Mouse (Mus musculus): ENCODE results near the gene Golt1a. TPM values are rescaled to one million over a fixed set of nuclear protein-coding genes. Genes with fewer than 3 reads are reported as not detected.
"Not testable (repeated sequence)": the region's sequence is repeated elsewhere in the genome, so short reads cannot be mapped to it uniquely, and the experiment has no call there.

The Golt1a gene
- polyA plus RNA-seq, 1 experiment = 1.9 TPM

DNA sequence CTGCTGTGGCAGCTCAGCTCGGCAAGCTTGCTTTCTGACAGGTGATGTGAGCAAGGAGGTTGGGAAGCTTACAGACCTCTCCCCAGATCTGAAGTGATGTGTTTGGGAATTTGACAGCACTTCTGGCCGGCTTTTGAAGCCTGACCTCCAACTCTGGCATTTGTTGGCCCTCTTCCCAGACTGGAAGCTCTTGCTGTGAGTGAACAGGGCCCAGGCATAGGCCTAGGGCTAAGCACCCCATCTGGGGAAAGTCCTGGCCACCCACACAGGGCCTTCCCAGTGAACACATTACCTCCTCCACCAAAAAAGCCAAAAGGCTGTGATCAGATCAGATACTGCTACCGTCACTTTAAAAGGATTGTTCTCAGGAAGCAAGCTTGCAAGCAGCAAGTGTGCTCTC, 7.1 kb upstream of the Golt1a start:
- DNase-seq (ENCODE audit: low spot score) = no peak

DNA sequence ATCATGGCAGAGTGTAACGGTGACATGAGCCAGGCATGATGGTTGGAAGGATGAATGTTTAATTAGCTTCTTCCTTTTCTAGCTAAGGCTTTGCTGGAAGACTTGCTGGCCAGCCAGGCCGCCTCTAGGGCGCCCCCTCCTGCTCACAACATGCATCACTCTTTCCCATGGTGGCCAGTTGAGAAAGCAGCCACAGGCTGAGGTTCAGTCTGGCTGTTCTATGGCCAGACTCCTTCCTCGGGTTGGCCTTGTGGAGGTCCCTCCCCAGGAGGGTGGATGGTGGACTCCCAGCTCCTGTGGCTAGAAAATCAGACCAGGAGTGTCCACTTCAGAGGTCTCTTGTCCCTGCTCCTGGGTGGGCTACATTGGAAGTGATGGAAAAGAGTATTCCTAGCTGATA, 2.8 kb upstream of the Golt1a start:
- peak; percentile 68 for DNase-seq (ENCODE audit: low spot score)

DNA sequence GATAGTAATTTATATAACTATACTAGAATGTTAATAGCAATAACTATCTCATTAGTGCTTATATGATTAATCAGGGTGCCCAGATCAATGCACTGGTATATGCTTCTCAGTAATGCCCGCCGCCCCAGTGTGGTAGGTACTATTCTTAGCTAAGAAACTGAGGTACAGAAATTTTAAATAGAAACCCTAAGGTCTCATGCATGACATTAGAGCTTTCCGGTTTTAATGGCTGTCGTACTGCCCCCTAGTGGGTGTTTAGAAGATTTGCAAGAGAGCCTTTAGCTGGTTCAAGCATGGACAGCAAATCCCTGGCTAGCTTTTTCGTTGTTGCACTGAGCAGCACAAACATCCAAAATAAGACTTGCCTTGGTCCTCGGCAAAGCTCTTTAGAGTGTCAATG, 2.3 kb upstream of the Golt1a start:
- DNase-seq (ENCODE audit: low spot score) = no peak

DNA sequence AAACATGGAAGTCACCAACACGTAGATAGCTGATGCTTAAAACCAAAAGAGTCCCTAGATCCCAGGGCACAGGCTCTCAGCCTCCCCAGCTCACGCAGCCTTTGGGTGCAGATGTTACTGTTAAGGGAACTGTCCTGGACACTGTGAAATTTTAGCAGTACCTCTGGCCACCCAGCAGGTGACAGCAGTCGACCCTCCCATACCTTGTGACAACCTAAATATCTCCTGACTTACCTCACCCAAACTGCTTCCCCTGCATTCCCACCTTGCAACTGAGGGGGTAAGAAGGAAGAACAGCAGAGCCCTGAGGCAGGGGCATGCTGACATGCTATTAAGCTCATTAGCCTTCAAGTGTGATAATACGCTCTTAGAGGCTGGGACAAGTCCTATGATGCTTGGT, 1.6 kb downstream of the Golt1a start:
- DNase-seq (ENCODE audit: low spot score) = no peak

DNA sequence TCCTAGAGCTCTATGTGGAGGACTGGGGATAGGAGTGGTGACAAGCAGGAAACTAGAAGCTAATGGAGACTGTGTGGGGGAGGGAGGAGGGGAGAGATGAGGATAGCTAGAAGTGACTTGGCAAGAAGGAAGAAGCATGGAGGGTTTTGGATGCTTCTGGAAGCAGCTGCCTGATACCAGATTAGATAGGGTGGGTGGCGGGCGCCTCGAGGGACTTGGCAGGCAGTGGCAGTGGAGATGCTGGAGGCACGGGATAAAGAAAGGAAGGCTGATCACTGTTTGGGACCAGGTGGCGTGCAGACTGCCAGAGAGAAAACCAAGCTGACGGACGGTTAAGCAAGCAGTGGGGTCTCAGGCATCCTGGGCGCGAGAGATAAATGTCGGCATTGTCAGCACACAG, 2.3 kb downstream of the Golt1a start:
- no peak for DNase-seq (ENCODE audit: low spot score)

DNA sequence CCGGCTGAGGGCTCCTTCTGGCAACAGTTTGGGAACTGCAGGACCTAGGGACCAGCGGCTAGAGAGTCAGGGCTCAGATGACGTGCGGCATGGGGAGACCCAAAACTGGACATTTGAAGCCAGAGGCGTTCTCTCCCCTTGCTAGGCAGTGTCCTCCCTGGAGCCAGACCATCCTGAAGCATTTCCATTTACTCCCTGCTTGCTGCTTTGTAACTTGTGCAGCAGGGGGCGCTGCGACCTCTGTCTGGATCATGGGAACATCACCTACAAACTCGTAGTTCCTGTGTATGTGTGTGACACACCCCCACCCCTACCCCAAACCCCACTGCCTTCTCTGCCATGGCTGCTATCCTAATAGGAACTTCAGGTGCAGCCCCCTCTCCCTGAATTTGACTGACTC, 4.8 kb downstream of the Golt1a start:
- no peak for DNase-seq (ENCODE audit: low spot score)

DNA sequence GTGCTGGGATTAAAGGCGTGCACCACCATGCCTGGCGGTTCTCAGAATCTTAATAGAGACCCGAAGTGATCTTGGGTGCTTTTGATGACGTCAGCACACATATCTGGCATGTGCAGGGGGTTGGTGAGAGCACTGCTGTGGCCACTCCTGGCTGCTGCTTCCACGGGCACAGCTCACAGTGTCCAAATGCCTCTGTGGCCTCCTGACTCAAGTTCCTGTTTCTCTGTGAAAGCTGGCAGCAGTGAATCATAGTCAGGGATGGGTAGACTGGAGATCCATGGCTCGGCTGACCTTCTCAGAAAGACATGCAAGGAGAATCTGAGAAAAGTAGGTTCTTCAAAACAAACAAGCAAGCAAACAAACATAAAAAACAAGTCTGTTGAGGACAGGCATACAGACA, 6.2 kb downstream of the Golt1a start:
- no peak for DNase-seq (ENCODE audit: low spot score)

DNA sequence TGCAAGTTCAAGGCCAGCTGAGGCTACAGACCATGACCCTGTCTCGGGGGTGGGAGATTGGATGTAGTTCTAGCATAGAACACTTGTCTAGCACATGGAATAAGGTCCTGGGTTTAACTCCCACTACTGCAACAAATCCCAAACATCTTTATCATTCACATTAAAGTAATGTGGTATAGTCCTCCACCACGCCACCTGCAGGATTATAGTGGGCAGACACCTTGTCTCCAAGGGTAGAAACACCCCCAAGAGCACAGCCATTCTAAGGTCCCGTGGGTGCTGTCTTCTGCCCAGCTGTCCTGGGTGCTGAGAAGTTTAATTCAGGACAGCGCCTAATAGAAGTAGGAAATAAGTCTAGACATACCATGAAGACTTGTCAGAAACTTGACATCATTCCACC, 7.0 kb downstream of the Golt1a start:
- DNase-seq (ENCODE audit: low spot score) = no peak

DNA sequence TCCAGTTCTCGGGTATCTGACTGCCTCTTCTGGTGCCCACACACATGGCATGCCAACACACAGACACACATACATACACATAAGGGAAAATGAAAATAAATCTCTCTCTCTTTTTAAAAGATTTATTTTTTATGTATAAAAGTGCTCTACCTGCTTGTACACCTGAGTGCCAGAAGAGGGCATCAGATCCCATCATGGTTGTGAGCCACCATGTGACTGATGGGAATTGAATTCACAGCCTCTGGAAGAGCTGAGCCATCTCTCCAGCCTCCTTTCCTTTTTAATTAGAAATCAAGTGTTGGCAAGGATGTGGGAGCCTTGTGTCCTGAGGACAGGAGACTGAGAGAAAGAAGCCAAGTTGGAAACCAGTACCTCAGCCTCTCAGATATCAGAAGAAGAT, 7.5 kb downstream of the Golt1a start:
- DNase-seq (ENCODE audit: low spot score) = no peak

DNA sequence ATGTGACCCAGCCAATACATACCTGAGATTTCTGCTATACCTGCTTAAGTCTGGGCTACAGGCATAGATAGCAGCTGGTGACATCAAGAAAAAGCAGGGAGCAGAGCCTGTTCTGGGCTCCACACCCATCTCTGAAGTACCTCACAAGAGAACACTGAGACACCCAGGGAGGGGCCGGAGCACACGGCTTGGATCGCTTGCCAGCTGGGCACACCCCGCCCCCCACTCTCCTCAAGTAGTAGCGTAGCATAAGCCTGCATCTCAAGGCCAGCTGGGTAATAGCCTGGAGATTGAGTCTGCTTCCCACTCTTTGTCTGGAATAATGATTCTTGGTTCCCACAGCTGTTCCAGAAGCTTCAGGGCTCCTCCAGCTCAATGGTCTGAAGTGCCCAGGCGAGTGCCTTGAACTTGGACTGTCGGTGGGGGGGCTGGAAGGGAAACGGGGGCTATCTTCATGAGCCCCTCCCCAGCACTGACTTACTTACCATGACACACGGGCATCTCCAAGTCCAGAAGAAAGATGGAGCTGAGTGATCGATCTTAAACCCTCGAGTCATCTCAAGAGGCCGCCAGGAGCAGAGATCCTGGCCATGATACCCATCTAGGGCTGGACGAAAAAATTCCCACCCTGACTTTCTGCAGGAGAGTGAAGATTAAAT, 11.8 kb downstream of the Golt1a start, which contains the start of gene Kiss1:
Kiss1 (plus strand) TSS at position 609 of the 659 bp plus-strand sequence.
- no peak for DNase-seq (ENCODE audit: low spot score)

DNA sequence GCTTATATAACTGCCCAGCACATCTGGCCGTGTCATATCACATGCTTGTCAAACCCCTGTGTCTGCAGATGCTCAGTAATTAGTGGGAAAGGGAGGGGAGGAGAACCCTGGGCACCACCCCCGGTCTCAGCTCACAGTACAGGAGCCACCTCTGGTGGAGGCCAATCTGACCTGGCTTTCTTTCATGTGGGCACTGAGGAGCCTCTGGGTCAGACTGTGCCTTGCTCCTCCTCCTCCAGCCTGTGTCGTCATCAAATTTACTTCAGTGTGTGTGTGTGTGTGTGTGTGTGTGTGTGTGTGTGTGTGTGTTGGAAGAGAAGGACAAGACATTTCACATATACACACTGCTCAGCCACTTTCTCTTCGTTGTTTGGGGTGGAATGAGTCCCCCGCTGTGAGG, 13.7 kb downstream of the Golt1a start:
- no peak for DNase-seq (ENCODE audit: low spot score)

DNA sequence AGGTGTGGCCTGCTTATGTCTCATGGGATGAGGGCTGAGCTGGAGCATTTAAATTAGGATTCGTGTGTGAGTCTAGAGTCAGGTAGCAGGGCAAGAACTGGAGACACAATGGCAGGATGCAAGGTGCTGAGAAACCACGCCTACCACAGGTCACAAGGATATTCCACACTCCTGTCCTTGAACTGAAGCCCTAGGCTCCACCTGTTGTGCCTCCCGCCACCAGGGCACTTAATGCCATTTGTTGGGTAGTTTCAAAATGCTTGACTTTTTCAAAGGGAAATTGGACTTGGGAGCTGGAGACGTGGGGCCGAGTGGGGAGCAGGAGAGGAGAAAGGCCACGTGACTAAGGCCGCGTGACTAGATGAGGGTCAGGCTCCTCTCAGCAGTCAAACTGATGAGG, 16.4 kb downstream of the Golt1a start:
- DNase-seq (ENCODE audit: low spot score) = no peak

DNA sequence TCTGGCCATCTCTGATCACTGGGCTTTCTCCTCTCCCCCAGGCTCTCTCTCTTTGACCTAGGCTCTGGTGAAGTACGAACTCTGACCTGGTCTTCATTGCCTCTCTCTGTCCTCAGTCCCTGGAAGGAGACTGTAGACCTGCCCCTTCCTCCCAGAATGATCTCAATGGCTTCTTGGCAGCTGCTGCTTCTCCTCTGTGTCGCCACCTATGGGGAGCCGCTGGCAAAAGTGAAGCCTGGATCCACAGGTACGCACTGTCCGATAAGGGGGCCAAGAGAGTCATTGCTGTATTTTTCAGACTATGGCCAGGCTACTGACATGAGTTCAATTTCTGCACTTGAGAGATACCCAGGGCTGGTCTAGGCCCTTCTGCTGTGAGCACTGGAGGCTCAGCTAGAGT, 17.5 kb downstream of the Golt1a start:
- DNase-seq (ENCODE audit: low spot score) = no peak

DNA sequence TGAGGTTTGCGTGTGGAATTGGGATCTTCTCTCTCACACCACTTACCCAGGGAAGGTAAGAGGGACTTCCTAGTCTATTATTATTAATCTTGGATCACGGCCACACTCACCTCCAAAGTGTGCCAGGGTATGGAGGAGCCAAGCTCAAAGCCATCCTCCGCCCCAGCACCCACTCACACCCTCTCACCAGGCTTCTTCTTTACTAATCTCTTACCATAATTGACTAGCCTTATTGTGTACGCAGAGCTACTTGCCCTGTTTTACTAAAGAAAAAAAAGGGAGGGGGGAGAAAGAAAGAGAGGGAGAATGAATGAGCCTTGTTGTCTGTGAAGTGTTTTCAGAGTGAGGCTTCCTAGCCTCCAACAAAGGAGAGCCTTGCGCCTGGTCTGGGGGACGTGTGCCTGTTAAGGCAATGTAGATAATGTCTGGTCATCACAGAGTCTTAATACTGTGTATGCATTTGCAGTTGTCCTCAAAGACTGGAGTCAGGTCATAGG, 18.7 kb downstream of the Golt1a start:
- DNase-seq (ENCODE audit: low spot score) = no peak

DNA sequence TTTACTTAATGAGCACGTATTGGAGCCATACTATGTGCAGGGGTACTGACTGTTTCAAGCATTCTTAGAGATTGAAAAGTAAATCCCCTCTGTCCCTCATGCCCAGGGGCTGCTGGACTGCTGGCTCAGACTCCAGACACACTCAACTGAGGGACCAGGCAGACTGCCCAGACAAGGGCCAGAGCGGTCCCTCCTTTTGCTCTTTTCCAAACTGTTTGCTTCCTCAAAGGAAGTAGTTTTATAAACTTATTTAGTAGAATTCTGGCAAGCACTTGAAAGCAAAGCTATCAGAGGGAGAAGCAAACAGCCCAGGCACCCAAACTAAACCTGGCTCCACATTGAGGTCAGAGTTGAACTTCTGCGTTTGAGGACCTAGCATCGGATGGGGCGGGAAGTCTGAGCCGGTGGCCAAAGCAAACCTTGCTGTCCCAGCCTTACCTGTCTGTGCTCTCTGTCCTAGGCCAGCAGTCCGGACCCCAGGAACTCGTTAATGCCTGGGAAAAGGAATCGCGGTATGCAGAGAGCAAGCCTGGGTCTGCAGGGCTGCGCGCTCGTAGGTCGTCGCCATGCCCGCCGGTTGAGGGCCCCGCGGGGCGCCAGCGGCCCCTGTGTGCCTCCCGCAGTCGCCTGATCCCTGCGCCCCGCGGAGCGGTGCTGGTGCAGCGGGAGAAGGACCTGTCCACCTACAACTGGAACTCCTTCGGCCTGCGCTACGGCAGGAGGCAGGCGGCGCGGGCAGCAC, 19.5 kb downstream of the Golt1a start:
- DNase-seq (ENCODE audit: low spot score) = no peak

DNA sequence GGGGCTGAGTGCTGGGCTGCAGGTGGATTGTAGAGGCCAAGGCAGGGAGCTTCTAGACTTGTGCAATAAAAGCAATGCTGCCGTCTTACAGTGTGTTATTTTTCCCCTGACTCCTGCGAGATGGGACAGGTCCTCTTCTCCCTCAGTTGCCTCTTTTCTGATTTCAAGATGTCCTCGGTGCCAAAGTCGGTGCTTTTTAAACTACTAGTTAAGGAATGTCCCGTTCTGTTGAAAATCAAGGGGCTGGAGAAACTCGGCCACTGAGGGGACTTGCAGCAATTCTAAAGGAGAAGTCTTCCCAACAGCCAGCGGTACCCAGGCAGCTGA, 20.0 kb downstream of the Golt1a start:
- no peak for DNase-seq (ENCODE audit: low spot score)

DNA sequence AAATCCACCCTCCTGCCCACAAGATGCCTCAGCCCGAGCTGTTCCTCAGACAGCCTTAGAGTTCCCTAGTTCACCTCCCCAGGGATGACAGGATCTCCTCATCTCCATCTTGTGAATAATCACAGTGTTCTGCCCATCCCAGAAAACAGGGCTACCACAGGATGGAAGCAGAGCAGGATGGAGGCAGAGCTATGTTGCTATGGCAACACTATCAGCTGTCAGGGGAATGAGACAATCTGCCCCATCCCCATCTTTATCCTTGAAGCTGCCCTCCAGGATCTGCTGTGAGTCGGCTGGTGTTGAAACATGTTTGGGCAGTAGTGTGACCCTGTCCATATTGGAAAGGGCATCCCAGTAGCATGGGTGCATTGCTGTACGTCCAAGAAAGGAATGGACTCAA, 21.5 kb downstream of the Golt1a start:
- no peak for DNase-seq (ENCODE audit: low spot score)

DNA sequence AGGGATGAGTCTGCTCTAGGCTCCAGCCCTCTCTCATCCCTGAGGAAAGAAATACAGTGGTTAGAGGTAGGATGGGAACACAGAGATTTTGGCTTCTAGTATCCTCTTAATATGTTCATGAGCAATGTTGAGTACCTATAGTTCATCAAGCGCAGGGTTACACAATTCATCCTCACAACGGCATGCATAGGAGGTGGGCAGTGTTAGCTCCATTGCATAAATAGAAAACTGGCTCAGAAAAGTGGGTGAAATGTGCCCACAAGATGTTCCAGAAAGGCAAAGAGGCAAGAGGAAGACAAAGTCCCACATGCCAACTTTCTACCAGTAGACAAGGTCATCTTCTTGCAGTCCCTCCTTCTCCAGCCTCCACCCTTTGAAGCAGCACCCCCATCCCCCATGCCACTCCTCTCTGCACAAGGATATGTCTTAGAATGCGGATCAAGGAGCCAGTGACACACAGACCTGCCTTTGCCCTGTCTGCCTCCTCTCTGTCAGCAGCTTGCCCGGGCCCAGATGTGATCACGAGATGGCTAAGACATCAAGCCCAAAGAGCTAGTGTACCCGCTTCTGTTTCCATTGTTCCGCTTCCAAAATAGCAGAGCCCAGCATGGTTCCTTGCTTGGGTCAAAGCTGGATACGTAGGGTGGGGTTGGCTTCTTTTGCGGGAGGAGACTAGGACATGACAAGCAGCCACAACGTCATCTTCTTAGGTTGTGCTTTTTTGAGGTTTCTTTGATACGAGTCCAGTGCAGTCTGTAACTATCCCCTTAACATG, 23.2 kb downstream of the Golt1a start:
- no peak for DNase-seq (ENCODE audit: low spot score)

DNA sequence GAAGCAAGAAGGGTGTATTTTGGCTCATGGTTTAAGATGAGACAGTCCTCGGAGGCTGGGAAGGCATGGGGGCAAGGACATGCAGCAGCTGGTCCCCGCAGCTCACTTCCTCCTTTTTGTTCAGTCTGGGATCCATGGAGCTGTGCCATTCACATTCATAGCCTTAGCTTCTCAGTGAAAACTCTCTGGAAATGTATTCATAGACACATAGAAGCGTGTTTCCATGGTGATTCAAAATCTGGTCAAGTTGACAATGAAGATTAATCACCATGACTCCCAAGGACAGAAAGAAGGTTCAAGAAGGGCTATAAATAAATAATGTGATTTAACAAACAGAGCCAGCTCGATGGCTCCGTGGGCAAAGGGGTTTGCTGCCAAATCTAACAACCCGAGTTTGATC, 24.3 kb downstream of the Golt1a start:
- no peak for DNase-seq (ENCODE audit: low spot score)

DNA sequence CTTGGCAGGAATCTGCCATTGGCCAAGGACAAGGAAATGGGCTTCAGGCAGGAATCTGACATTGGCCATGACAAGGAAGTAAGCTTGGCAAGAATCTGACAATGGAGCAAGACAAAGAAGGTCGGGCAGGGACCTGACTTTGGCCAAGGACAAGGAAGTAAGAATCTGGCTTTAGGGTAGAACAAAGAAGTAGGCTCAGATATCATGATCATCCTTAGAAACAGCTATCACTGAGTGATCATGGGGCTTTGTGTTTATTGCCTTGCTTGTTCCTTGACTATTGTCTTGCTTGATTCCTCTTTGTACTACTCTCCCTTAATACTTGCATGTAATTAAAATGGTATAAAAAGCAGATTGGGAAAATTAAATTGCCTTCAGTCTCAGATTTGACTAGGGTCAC, 30.8 kb downstream of the Golt1a start:
- DNase-seq (ENCODE audit: low spot score) = not testable (repeated sequence)

DNA sequence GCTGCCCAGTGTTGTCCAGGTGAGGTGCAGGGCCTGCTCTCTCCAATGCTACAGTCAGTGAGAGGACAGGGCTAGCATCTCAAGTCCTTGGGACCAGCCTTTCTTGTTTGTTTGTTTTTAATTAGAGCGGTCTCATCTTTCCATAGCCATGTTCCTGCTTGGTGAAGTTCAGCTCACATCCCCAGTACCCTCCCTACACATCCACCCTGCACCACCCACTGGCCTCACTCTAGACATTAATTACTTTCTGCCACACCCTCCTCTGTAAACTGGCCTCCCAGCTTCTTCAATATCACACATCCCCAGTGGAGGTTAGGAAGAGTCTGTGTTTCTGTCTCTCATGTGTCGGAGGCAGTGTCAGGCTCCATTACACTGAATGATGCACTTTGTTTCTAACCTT, 34.8 kb downstream of the Golt1a start:
- no peak for DNase-seq (ENCODE audit: low spot score)

DNA sequence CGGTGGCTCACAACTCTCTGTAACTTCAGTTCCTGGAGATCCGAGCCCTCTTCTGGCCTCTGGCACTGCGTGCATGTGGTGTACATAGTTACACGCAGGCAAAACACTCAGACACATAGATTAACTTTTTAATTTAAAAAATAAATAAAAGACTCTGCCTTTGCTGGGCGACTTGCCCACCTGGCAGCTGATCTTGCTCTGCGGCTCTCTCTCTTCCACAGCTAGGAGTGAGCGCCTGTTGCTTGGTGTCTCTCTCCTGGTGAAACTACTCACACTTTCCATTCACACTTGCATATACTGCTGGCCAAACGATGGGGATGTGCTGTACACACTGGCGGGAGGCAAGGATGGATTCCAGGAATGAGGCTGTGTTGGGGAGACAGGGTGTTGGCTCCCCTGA, 36.9 kb downstream of the Golt1a start:
- DNase-seq (ENCODE audit: low spot score) = no peak

DNA sequence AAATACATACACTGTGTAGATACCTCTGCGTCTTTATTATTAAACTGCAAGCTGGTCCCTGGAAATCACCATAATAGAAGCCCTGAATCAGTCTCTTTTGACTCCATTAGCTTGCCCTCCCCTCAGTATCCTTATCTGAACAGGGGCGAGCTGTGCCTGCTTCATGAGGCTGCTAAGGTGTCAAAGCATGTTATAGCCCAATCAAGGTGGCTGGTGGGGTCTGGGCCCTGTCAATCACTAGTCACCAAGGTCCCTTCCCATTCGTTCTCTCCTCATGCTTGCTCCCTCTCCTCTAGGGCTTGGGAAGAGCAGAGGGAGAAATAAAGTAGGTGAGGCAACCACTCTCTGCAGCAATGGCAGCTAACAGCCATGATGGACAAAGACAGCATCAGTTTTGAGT, 37.6 kb downstream of the Golt1a start:
- DNase-seq (ENCODE audit: low spot score) = no peak

Data from urinary bladder, adult 2 months (tissue).